Mouse (Mus musculus): ENCODE data around the gene Lta.

Lta gene

DNA sequence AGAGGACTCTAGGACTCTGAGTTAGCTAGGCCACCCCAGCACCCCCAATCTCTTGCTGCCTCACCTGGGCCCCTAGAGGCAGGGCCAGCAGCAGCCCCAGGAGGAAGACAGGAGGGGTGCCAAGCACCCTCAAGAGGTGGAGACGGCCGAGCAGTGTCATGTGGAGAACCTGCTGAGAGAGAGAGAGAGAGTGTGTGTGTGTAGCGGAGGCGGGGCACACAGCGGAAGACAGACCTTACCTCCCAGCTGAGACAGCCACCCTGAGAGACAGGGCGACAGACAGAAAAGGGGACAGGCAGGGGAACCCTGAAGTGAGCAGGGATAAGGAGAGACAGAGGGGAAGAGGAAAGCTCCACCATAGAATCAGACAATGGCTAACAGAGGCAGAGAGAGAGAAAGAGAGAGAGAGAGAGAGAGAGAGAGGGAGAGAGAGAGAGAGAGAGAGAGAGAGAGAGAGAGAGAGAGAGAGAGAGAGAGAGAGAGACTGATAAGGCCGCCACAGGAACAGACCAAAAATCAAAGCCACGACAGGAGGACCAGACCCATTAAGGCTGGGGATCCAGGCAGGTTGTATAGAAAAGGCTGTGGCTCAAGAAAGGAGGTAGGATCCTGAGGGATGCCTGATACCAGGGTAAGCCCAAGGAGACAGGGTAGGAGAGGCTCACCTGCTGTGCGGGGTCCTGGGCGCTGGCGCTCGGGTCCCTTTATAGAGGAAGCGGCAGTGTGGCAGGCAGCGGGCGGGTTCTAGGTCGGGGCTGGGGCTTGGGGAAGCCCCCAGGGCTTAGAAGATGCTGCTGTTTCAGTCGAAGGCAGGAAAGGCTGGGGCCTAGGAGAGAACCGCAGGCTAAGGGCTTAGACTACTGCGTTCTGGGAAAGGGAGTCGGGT, at the start of gene Lta:
Gene Lta, minus strand, starts transcription at position 858 of the 886 bp plus-strand sequence.
- DNase-seq = no peak

- DNase-seq = peak; percentile 78
Observed at GRCm38 (mm10) chr17:35254241-35255098, 49.3 kb upstream of the Lta start.

DNA sequence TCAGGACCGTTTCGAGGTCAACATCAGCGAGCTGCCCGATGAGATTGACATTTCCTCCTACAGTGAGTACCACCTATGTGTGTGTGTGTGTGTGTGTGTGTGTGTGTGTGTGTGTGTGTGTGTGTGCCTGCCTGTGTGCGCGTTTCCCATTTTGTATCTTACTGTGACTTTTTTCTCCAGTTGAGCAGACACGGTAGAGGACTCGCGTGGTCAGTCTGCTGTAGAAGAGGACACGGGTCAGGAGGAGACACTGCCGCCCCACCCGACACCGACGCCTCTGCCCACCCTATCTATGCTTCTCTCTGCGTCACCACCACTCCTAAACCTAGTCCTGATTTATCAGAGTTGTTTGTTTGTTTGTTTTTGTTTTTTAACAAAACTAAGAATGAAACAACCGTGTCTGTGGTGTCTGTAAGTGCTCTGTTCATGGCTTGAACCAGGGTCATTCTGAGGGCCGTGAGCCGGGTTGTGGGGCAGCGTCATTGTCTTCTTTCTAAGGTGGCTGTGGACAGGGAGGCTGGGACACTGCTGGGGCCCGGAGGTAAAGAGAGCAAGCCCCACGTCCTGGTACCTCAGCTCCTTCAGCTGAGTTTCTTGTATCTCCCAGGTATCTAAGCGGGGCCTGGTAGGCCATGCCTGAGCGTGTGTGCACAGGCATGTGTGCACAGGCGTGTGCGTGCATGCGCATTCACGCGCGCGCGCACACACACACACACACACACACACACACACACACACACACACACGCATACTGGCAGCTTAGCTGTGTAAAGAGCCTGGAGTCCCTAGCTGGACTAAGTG, 48.3 kb upstream of the Lta start:
- no peak for DNase-seq

GRCm38 (mm10) chr17:35252619-35253292, 47.6 kb upstream of the Lta start:
- DNase-seq = no peak

- no peak for DNase-seq
Observed at GRCm38 (mm10) chr17:35251981-35252380, 46.8 kb upstream of the Lta start.

DNA sequence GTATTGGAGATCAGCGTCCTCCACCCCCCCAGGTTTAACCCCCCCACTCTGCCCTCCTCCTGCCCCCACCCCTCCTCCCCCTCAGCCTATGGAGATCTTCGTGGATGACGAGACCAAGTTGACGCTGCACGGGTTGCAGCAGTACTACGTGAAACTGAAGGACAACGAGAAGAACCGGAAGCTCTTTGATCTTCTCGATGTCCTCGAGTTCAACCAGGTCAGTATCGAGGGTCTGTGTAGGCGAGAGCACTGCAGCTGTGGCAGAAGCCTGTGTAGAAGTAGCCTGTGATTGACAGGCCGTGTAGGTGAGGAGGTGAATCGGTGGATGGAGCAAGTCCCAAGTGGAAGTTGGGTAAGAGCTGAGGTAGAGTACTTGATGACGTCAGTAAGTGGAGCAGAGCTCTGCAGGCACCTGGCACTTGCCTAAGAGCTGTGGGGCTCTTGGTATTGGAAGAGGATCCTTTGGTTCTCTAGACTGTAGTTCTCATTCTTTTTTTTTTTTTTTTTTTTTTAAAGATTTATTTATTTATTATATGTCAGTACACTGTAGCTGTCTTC, 46.1 kb upstream of the Lta start:
- DNase-seq = peak; percentile 56

DNA sequence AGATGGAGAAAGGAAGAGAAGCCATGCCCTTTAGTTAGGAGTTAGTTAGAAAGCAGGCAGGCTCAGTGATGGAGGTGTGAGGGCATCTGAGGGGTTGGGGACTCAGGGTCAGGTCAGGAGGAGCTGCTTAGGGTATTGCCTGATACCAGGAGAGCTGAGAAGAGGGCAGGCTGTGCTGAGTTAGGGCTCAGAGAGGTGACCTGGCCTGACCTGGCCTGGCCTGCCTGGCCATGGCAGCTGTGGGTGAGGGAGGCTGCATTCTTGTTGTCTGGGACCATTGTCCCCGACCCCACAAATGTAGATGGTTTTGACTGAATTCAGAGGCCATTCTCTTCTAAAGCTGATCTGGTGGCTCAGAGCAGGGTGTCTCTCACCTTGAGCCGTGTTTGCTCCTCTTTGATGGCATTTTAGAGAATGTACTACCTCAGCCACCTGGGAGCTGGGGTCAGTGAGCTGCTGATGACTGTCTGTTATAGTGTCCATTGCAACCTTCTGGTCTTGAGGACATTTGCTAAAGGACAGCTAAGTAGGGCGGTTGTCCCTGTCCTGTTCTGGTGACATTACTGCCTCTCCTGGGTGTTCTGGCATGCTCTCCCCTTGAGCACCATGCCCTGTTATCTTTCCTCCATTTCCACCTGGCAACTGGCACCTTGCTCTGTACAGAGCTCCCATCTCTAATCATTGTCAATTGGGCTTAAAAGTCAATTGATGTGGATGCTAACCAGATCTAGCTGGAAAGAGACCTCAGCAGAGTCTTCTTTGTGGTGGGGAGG, 45.4 kb upstream of the Lta start:
- DNase-seq = no peak

GRCm38 (mm10) chr17:35249451-35250197, 44.5 kb upstream of the Lta start:
- no peak for DNase-seq

DNA sequence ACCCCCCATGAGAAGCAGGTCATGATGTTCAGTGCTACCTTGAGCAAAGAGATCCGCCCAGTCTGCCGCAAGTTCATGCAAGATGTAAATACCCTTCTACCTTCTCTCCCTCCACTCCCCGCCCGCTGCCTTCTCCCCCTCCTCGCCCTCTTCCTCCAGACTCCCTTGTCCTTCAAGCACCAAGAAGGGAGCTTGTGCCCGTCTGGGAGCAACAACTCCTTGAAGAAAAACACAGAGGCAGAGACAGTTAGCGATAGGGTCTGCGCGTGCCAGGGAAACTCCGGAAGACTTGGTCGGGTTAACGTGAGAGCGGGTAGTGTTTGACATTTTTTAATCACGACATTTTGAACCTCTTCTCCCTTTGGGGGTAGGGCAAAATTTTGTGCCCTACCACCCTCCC, 43.8 kb upstream of the Lta start:
- no peak for DNase-seq

- DNase-seq = no peak
Observed at GRCm38 (mm10) chr17:35247144-35247543, 42.0 kb upstream of the Lta start.

- no peak for DNase-seq
Observed at GRCm38 (mm10) chr17:35245731-35246623, 40.8 kb upstream of the Lta start.

DNA sequence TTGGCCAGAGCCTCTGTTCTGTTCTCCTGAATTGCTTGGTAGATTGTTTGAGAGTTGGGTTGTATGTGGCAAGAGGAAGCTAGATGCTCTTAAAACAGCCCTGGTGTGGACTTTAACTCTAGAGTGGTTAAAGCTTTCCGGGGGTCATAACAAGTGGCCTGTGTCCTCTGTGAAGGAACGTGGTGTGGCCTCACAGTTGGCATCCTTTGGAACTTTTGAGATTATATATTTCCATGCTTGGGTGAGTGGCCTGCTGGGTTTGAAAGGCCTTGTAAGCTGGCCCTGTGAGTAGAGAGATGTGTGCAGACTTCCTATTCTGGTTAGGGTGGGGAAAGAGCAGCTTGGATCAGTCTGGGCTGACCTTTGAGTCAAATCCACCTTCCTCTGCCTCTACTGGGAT, 39.8 kb upstream of the Lta start:
- no peak for DNase-seq

- DNase-seq = peak; percentile 55
Observed at GRCm38 (mm10) chr17:35243086-35243485, 37.9 kb upstream of the Lta start.

- peak; percentile 68 for DNase-seq
Observed at GRCm38 (mm10) chr17:35242015-35242941, 37.1 kb upstream of the Lta start.

- peak; percentile 95 for DNase-seq
Observed at GRCm38 (mm10) chr17:35241305-35242014, 36.3 kb upstream of the Lta start, which contains the start of gene Ddx39b. Ddx39b (plus strand) TSS chr17:35241746.

- DNase-seq = no peak
Observed at GRCm38 (mm10) chr17:35240384-35241304, 35.5 kb upstream of the Lta start.

Data from lung, postnatal 14 days (tissue).